Mouse (Mus musculus) testis, adult 2 months (tissue): ENCODE measurements around the gene Lgi4.

Source experiments
- CTCF ChIP-seq: fragments of 200-500 bp; IDR thresholded peaks from 2 replicates; pipeline ENCODE4 v1.5.1; 2012; ENCODE audit warnings: low read depth, mild to moderate bottlenecking, inconsistent platforms, low read length, moderate library complexity; ENCODE audit not compliant: control insufficient read depth, insufficient read depth, insufficient replicate concordance
- POLR2A ChIP-seq: fragments of 200-500 bp; IDR thresholded peaks from 2 replicates; pipeline ENCODE4 v1.6.1; 2012; ENCODE audit warnings: low read depth, mild to moderate bottlenecking, inconsistent platforms, low read length, moderate library complexity; ENCODE audit not compliant: control insufficient read depth

- no peak for TF ChIP-seq CTCF
- TF ChIP-seq POLR2A, result no peak
Measured at GRCm38 (mm10) chr7:31079670-31080069, 20.5 kb downstream of the Lgi4 start.
